Mouse (Mus musculus): ENCODE results near the gene Mrps35.

DNA sequence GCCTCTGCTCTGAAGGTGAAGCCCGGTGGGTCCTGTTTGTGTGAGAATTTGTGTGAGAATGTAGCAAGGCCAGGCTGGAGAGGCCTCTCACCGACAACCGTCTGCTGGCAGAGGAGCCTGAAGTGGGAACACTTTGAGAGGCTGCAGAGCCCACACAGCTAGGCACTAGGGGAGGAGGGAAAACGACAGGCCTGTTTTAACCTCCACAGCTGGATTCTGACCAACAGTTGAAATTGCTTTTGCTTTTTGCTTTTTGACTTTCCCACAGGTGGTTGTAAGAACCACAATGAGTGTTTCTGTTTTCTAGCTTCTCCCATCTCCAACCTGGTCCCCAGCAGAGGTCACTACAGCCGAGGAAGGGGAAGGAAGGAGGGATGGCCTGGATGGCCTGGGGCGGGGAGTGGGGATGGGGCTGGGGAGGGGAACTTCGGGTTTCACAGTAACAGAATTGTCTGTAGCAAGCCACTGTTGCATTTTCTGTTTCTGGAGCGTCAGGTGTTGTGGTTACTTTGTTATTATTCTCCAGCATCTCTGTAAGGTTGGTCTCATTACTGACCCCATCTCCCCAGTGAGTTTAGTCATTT, 54.9 kb downstream of the Mrps35 start:
- no peak for TF ChIP-seq CTCF (IDR thresholded peaks at IDR 0.05; ENCODE audit: borderline replicate concordance, control insufficient read depth, extremely low read depth, insufficient read depth, low read length, poor library complexity)
- no peak for TF ChIP-seq POLR2A (IDR thresholded peaks at IDR 0.05; ENCODE audit: control insufficient read depth, extremely low read depth, insufficient read depth, low read length, poor library complexity)
